In the genomic region with DNA sequence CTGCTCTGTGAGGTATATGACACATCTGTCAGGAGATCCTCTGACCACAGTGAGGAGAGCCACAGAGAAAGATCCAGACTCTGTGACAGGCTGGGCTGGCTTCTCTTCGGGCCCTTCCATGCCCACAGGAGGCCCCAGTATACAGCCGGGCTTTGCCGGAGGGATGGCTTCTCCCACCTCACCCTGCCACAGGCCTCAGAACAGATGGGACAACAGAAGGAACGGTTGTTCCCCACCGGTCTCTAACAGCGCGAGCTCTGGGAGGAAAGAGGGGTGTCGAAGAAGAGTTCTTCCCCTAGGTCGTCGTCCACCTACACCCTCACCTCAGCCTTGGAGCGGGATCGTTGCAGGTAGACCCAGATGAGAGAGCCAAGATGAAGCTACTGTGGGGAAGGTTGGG, we compare ENCODE assay signal across 27 mouse cellular contexts.
DNase-seq lines count a peak whose midpoint lies in the region; ATAC-seq and TF ChIP-seq lines count a peak whose summit lies in the region.
"Had no signal": no experiment of that assay in that cellular context is flagged by ENCODE, and none has a peak within 500 bp of the region (broad histone marks: within the 10 kb centered on the region; RNA-seq: fewer than 3 reads in every experiment).

No protein-coding gene starts in this region.

- DNase-seq in cerebellum, adult 11-12 months = peak; percentile 54
- no peak for DNase-seq in cerebellum, adult 11 months
- no peak for DNase-seq in forebrain, embryonic 10.5 days (ENCODE audit: extremely low spot score, low spot score)
- DNase-seq in forebrain, postnatal 0 days = no peak
- no peak for DNase-seq in limb, embryonic 10.5 days (ENCODE audit: low spot score)
- DNase-seq in left cerebral cortex, postnatal 36 days (ENCODE audit: low spot score in 2 of 2) = no peak
- DNase-seq: adrenal gland, adult 2 months; adrenal gland, postnatal 36 days; heart, adult 2 months; heart, postnatal 10 days; kidney, adult 11 months; kidney, postnatal 14 days; right cerebral cortex, postnatal 4 days; thymus, adult 18-20 months; thymus, postnatal 36 days had no signal

- no peak overlapping the region for H3K9ac ChIP-seq in forebrain, postnatal 0 days
- H3K9ac ChIP-seq in hindbrain, embryonic 13.5 days = no peak overlapping the region
- H3K9ac ChIP-seq in hindbrain, embryonic 12.5 days = no peak overlapping the region
- H3K9ac ChIP-seq: embryonic facial prominence, embryonic 12.5 days; heart, embryonic 13.5 days; limb, embryonic 13.5 days; lung, embryonic 15.5 days; midbrain, embryonic 12.5 days; neural tube, embryonic 13.5 days had no signal

- no peak overlapping the region for H3K4me2 ChIP-seq in forebrain, postnatal 0 days (ENCODE audit: low read depth)
- H3K4me2 ChIP-seq in hindbrain, embryonic 13.5 days = no peak overlapping the region
- no peak overlapping the region for H3K4me2 ChIP-seq in hindbrain, embryonic 12.5 days (replicated peaks)
- H3K4me2 ChIP-seq: embryonic facial prominence, embryonic 12.5 days; heart, embryonic 13.5 days; limb, embryonic 13.5 days; liver, embryonic 11.5 days; lung, embryonic 15.5 days; midbrain, embryonic 12.5 days; neural tube, embryonic 13.5 days had no signal

- peaks cover 47% of the 10 kb centered on the region for H3K27me3 ChIP-seq in forebrain, embryonic 10.5 days (ENCODE audit: poor library complexity, severe bottlenecking)
- H3K27me3 ChIP-seq in forebrain, postnatal 0 days (ENCODE audit: insufficient read depth, low read length) = no peaks in the 10 kb centered on the region
- no peaks in the 10 kb centered on the region for H3K27me3 ChIP-seq in hindbrain, embryonic 13.5 days
- H3K27me3 ChIP-seq in hindbrain, embryonic 12.5 days = no peaks in the 10 kb centered on the region; the same call in 1 of the 2 replicates
- peaks cover 19% of the 10 kb centered on the region for H3K27me3 ChIP-seq in limb, embryonic 10.5 days (ENCODE audit: low read depth, poor library complexity, severe bottlenecking)
- H3K27me3 ChIP-seq: embryonic facial prominence, embryonic 12.5 days; lung, embryonic 15.5 days; neural tube, embryonic 13.5 days had no signal

- H3K27ac ChIP-seq in forebrain, embryonic 10.5 days = peak overlapping the region; percentile 51
- H3K27ac ChIP-seq in forebrain, postnatal 0 days (ENCODE audit: low read depth, low read length) = no peak overlapping the region
- 0 out of 2 replicates have a peak overlapping the region, but pooled peaks have one; percentile 6 for H3K27ac ChIP-seq in hindbrain, embryonic 13.5 days
- H3K27ac ChIP-seq in hindbrain, embryonic 12.5 days = no peak overlapping the region
- H3K27ac ChIP-seq in limb, embryonic 10.5 days = peak overlapping the region; percentile 27; the same call in 1 of the 2 replicates
- H3K27ac ChIP-seq: embryonic facial prominence, embryonic 12.5 days; heart, adult 2 months; heart, embryonic 13.5 days; limb, embryonic 13.5 days; lung, embryonic 15.5 days; midbrain, embryonic 12.5 days; neural tube, embryonic 13.5 days; stomach, postnatal 0 days had no signal

- H3K36me3 ChIP-seq in forebrain, embryonic 10.5 days (replicated peaks) = no peaks in the 10 kb centered on the region
- H3K36me3 ChIP-seq in forebrain, postnatal 0 days (ENCODE audit: insufficient read depth) = no peaks in the 10 kb centered on the region
- no peaks in the 10 kb centered on the region for H3K36me3 ChIP-seq in hindbrain, embryonic 13.5 days
- no peaks in the 10 kb centered on the region for H3K36me3 ChIP-seq in hindbrain, embryonic 12.5 days
- 0 out of 2 replicates have a peak, but pooled peaks cover 8% of the 10 kb centered on the region for H3K36me3 ChIP-seq in limb, embryonic 10.5 days
- H3K36me3 ChIP-seq: embryonic facial prominence, embryonic 12.5 days; heart, embryonic 13.5 days; lung, embryonic 15.5 days; midbrain, embryonic 12.5 days; neural tube, embryonic 13.5 days had no signal

- no peak for TF ChIP-seq CTCF in forebrain, postnatal 0 days (IDR thresholded peaks at IDR 0.05; ENCODE audit: low read depth)

- ATAC-seq in forebrain, postnatal 0 days = no peak
- no peak for ATAC-seq in hindbrain, embryonic 13.5 days (ENCODE audit: low FRiP score)
- no peak for ATAC-seq in hindbrain, embryonic 12.5 days (ENCODE audit: low FRiP score)
- ATAC-seq: activated CD4-positive, CD25-positive, alpha-beta regulatory T cell, adult 4 months; inflammation-experienced regulatory T-cells, adult 6 months had no signal

- intact Hi-C loops in left cerebral cortex, postnatal 36 days (cut with DNase I) = no loop called here

- 89% methylated on average over 12 of the region's 12 CpGs for WGBS in forebrain, embryonic 10.5 days
- WGBS in forebrain, postnatal 0 days = 64% methylated on average over 12 of the region's 12 CpGs
- WGBS in hindbrain, embryonic 13.5 days = 67% methylated on average over 12 of the region's 12 CpGs
- WGBS in hindbrain, embryonic 12.5 days = 79% methylated on average over 12 of the region's 12 CpGs
- WGBS in limb, embryonic 10.5 days = 84% methylated on average over 12 of the region's 12 CpGs

- H3K9me3 ChIP-seq in forebrain, embryonic 10.5 days = peaks cover 8% of the 10 kb centered on the region; the same call in 1 of the 2 replicates
- H3K9me3 ChIP-seq in forebrain, postnatal 0 days (ENCODE audit: low read length) = no peaks in the 10 kb centered on the region
- H3K9me3 ChIP-seq in hindbrain, embryonic 13.5 days = no peaks in the 10 kb centered on the region
- H3K9me3 ChIP-seq in hindbrain, embryonic 12.5 days (replicated peaks) = no peaks in the 10 kb centered on the region
- no peaks in the 10 kb centered on the region for H3K9me3 ChIP-seq in limb, embryonic 10.5 days (replicated peaks)
- H3K9me3 ChIP-seq: embryonic facial prominence, embryonic 12.5 days; lung, embryonic 15.5 days; neural tube, embryonic 13.5 days had no signal

- H3K4me1 ChIP-seq in forebrain, embryonic 10.5 days = peaks cover 74% of the 10 kb centered on the region
- peaks cover 14% of the 10 kb centered on the region; the same call in 1 of the 2 replicates for H3K4me1 ChIP-seq in forebrain, postnatal 0 days (ENCODE audit: insufficient read depth)
- H3K4me1 ChIP-seq in hindbrain, embryonic 13.5 days (replicated peaks) = peaks cover 38% of the 10 kb centered on the region
- peaks cover 43% of the 10 kb centered on the region for H3K4me1 ChIP-seq in hindbrain, embryonic 12.5 days
- peaks cover 76% of the 10 kb centered on the region for H3K4me1 ChIP-seq in limb, embryonic 10.5 days

- no peak overlapping the region for H3K4me3 ChIP-seq in forebrain, embryonic 10.5 days
- H3K4me3 ChIP-seq in forebrain, postnatal 0 days (ENCODE audit: low read depth, low read length) = no peak overlapping the region
- no peak overlapping the region for H3K4me3 ChIP-seq in hindbrain, embryonic 13.5 days
- no peak overlapping the region for H3K4me3 ChIP-seq in hindbrain, embryonic 12.5 days
- no peak overlapping the region for H3K4me3 ChIP-seq in limb, embryonic 10.5 days
- H3K4me3 ChIP-seq: embryonic facial prominence, embryonic 12.5 days; heart, adult 2 months; heart, embryonic 13.5 days; limb, embryonic 13.5 days; lung, embryonic 15.5 days; midbrain, embryonic 12.5 days; neural tube, embryonic 13.5 days had no signal

Comparison
In these comparisons a context has a peak if more than half of its experiments do, and no peak if none do; other contexts are left out.
1. H3K27ac ChIP-seq: peak in forebrain, embryonic 10.5 days (single experiment), hindbrain, embryonic 13.5 days (single experiment) and limb, embryonic 10.5 days (single experiment); none in forebrain, postnatal 0 days (single experiment) and hindbrain, embryonic 12.5 days (single experiment).